Mouse (Mus musculus) hematopoietic stem cell, adult 5-6 weeks (primary cell): ENCODE results near the gene Tubgcp6. TPM values are rescaled to one million over a fixed set of nuclear protein-coding genes. Genes with fewer than 3 reads are reported as not detected.

Experiments
- ATAC-seq, 2 experiments: fragments of 125-278 bp in 1 of 2; replicated peaks in 1 of 2; 2 replicates each; pipeline ENCODE4 v1.8.0; 2016 to 2017; ENCODE audit warnings: inconsistent platforms in 2 of 2, mild to moderate bottlenecking in 2 of 2, moderate number of reproducible peaks in 2 of 2, low read depth in 1 of 2, moderate TSS enrichment in 1 of 2; ENCODE audit not compliant: low FRiP score in 2 of 2, poor library complexity in 2 of 2, severe bottlenecking in 2 of 2, insufficient read depth in 1 of 2, low TSS enrichment in 1 of 2
- total RNA-seq: library from RNA; stranded (forward); fragments of 172-1452, 232-1000 nt; gene quantifications from 2 replicates; pipeline ENCODE4 v1.2.3, GENCODE M21; 2017

Tubgcp6 gene
- total RNA-seq, 1 experiment from 2014 or later: 18.2 TPM

DNA sequence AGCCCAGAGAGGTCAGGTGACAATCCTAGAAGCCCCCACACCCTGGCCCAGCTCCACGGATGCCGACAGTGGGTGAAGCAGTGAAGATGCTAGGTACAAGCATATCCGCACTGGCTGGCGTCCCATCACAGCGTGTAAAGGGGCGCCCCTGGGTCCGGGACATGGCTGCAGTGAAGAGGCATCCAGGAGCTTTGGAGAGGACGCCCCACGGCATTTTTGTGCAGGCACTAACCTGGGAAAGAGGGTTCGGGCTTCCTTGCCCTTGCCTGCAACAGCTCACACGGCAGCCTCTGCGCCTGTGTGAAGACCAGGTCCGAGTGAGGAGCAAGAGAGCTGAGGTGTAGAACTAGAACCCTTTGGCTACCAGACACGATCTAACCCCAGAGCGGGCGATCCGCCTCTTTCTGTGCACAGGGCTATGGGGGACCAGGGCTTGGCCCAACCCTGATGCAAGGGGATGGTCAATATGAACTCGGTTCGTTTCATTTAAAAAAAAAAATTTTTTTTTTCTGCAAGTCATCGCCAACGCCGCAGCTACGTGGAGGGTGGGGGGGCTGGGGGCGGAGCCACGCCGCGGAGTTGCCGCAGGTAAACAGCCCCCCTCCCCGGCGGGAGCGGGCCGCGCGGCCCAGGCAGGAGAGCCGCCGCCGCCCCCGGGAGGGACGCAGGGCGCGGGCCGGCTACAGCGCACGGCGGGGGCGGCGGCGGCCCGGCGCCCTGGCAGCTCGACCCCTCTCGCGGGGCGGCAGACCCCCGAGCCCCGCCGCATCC is 63.6 kb downstream of the Tubgcp6 start, which contains the start of gene Panx2:
Gene Panx2 (plus strand): TSS at position 574 of the 771 bp plus-strand sequence.
- peak; percentile 18 to 43; a peak in 2 of 4 replicates for ATAC-seq

DNA sequence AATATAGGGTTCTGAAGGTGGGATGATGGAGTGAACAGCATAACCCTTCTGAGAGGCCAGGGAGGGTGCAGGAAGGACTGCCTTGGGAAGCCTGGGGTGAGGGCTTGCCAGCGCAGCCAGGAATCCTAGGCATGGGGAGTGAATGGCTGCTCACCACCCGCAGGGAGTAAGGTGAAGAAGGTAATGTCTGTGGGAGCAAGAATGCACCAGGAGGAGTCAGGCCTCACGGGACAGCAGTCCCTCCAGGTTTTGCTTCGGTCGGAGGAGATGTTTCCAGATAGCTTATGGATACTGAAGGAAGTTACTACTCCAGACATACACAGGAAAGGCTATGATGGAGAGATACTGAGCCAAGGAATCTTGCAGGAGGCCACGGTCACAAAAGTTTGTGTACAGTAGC is 64.2 kb downstream of the Tubgcp6 start:
- ATAC-seq: no peak

DNA sequence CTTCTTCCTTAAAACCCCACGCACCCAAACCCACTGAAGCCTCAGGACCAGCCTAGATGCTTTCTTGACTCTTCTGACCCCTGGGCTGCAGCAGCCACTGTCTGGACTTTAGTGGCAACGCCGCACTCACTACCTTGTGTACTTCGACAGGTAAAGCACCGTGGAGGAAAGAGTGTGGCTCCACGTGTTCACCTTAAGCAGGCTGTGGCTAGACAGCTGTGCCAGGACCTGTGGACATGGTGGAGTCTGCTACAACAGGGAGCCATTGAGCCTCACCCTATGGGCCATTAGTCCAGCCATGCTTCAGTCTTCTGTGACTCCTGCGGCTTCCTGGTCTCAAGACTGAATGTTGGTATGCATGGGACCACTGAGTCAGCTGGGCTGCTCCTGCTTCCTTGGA is 68.2 kb downstream of the Tubgcp6 start:
- ATAC-seq: no peak

Other genes starting within 250 kb of the Tubgcp6 start
- not detected in 2 replicates for gene Ttll8, start 168.7 kb downstream of the Tubgcp6 start, total RNA-seq
- gene Mlc1, start 144.1 kb downstream of the Tubgcp6 start, total RNA-seq: not detected in 2 replicates
- gene Mov10l1, start 140.2 kb downstream of the Tubgcp6 start, total RNA-seq: not detected in 2 replicates
- gene Panx2, start 63.4 kb downstream of the Tubgcp6 start, total RNA-seq: 0.56 TPM in 1 of 2 replicates, not detected in the other
- 22.6 and 33.2 TPM in 2 replicates for gene Trabd, start 48.0 kb downstream of the Tubgcp6 start, total RNA-seq
- 18.0 and 20.2 TPM in 2 replicates for gene Selenoo, start 34.0 kb downstream of the Tubgcp6 start, total RNA-seq
- 17.0 and 22.7 TPM in 2 replicates for gene Hdac10, start 5.6 kb upstream of the Tubgcp6 start, total RNA-seq
- gene Mapk12, start 17.6 kb upstream of the Tubgcp6 start, total RNA-seq: 5.7 and 8.7 TPM in 2 replicates
- gene Mapk11, start 26.5 kb upstream of the Tubgcp6 start, total RNA-seq: 1.6 and 2.4 TPM in 2 replicates
- 13.9 and 23.7 TPM in 2 replicates for gene Plxnb2, start 57.7 kb upstream of the Tubgcp6 start, total RNA-seq
- 3.9 and 4.8 TPM in 2 replicates for gene Dennd6b, start 73.4 kb upstream of the Tubgcp6 start, total RNA-seq
- 29.1 and 53.6 TPM in 2 replicates for gene Ppp6r2, start 88.4 kb upstream of the Tubgcp6 start, total RNA-seq
- gene Sbf1, start 192.2 kb upstream of the Tubgcp6 start, total RNA-seq: 69.9 and 76.7 TPM in 2 replicates
- not detected in 2 replicates for gene Adm2, start 199.6 kb upstream of the Tubgcp6 start, total RNA-seq
- gene Miox, start 211.3 kb upstream of the Tubgcp6 start, total RNA-seq: not detected in 2 replicates
- 15.7 and 17.2 TPM in 2 replicates for gene Lmf2, start 232.5 kb upstream of the Tubgcp6 start, total RNA-seq
- gene Ncaph2, start 232.6 kb upstream of the Tubgcp6 start, total RNA-seq: 102 and 104 TPM in 2 replicates